Mouse (Mus musculus) C2C12 (cell line): Measurements from ENCODE around the gene Rbms3. TPM values are rescaled to one million over a fixed set of nuclear protein-coding genes. Genes with fewer than 3 reads are reported as not detected.

ENCODE experiments used
- H3K27me3 ChIP-seq: one replicate; pipeline ENCODE4 v1.6.1; 2011; ENCODE audit not compliant: control insufficient read depth, insufficient read depth, insufficient read length
- H3K36me3 ChIP-seq: one replicate; pipeline ENCODE4 v1.6.1; 2011; ENCODE audit not compliant: control insufficient read depth, insufficient read depth
- H3K4me3 ChIP-seq: one replicate; pipeline ENCODE4 v1.5.1; 2011; ENCODE audit warnings: mild to moderate bottlenecking, control low read depth; ENCODE audit not compliant: poor library complexity, insufficient read depth, severe bottlenecking
- H3K79me2 ChIP-seq: one replicate; pipeline ENCODE4 v1.6.1; 2011; ENCODE audit not compliant: control insufficient read depth, insufficient read depth
- H3K79me3 ChIP-seq: one replicate; pipeline ENCODE4 v1.6.1; 2011; ENCODE audit warnings: low read depth, control low read depth
- H3ac ChIP-seq: one replicate; pipeline ENCODE3; 2011; ENCODE audit warnings: low read depth; ENCODE audit not compliant: control insufficient read depth, insufficient read length
- CEBPB ChIP-seq: IDR thresholded peaks from one replicate; pipeline ENCODE4 v1.6.1; 2011; ENCODE audit warnings: low read depth, mild to moderate bottlenecking, control low read depth, moderate library complexity
- CTCF ChIP-seq: IDR thresholded peaks from one replicate; pipeline ENCODE4 v1.5.1; 2011; ENCODE audit not compliant: control insufficient read depth, insufficient read depth, insufficient read length
- FOSL1 ChIP-seq: IDR thresholded peaks from one replicate; pipeline ENCODE4 v1.8.0; 2011; ENCODE audit warnings: mild to moderate bottlenecking, low read length; ENCODE audit not compliant: poor library complexity, insufficient read depth, severe bottlenecking
- MAX ChIP-seq: IDR thresholded peaks from one replicate; pipeline ENCODE4 v1.6.1; 2011; ENCODE audit warnings: mild to moderate bottlenecking, control low read depth
- MYOD1 ChIP-seq: IDR thresholded peaks from one replicate; pipeline ENCODE4 v1.6.1; 2011; ENCODE audit warnings: low read depth; ENCODE audit not compliant: control insufficient read depth, insufficient read length
- MYOG ChIP-seq: IDR thresholded peaks from one replicate; pipeline ENCODE4 v1.6.1; 2011; ENCODE audit not compliant: control insufficient read depth, insufficient read length; ENCODE audit errors: extremely low read depth
- USF1 ChIP-seq: IDR thresholded peaks from one replicate; pipeline ENCODE4 v1.6.1; 2011; ENCODE audit warnings: low read depth, mild to moderate bottlenecking, control low read depth, moderate library complexity
- polyA plus RNA-seq: library from polyadenylated mRNA; unstranded; fragments of >200 nt; fragmentation: generic; extraction: Trizol; gene quantifications from one replicate; pipeline ENCODE4 v1.2.1, GENCODE M21; 2012; ENCODE audit warnings: missing spikeins

The Rbms3 gene
- polyA plus RNA-seq, 1 experiment: 2.7 TPM

GRCm38 (mm10) chr9:116566711-116567110, 1063.0 kb downstream of the Rbms3 start:
- TF ChIP-seq CEBPB (no peak), CTCF (no peak), FOSL1 (no peak), MAX (no peak), MYOG (no peak), MYOD1 (no peak), USF1 (no peak)
- no peak overlapping the region for H3ac ChIP-seq

DNA sequence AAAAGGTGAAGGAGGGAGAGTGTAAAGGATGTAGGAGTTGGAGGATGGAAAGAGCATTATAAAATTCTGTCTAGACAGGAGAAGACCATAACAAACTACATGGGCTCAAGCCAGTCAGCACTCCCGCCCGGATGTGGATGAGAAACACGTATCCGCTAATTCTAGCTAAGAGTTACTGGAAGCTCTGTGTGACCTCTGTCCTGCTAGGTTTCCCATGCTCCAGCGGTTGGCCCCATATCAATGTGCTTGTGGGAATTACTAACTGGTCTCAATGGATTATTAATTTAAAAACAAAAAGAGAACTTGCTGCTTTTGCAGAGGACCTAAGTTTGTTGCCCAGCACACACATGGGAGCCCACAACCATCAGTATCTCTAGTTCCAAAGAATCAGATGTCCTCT, 1071.9 kb downstream of the Rbms3 start:
- TF ChIP-seq USF1: no peak
- H3K79me3 ChIP-seq: no peaks in the 10 kb centered on the region
- H3K36me3 ChIP-seq: no peaks in the 10 kb centered on the region
- H3K79me2 ChIP-seq: no peaks in the 10 kb centered on the region
- H3ac ChIP-seq: no peak overlapping the region
- no peaks in the 10 kb centered on the region for H3K27me3 ChIP-seq
- H3K4me3 ChIP-seq: no peak overlapping the region

More at GRCm38 (mm10) chr9:116566711-116567110, 1063.0 kb downstream of the Rbms3 start:
- no peaks in the 10 kb centered on the region for H3K36me3 ChIP-seq
- H3K4me3 ChIP-seq: no peak overlapping the region
- H3K79me3 ChIP-seq: no peaks in the 10 kb centered on the region
- no peaks in the 10 kb centered on the region for H3K27me3 ChIP-seq
- no peaks in the 10 kb centered on the region for H3K79me2 ChIP-seq

DNA sequence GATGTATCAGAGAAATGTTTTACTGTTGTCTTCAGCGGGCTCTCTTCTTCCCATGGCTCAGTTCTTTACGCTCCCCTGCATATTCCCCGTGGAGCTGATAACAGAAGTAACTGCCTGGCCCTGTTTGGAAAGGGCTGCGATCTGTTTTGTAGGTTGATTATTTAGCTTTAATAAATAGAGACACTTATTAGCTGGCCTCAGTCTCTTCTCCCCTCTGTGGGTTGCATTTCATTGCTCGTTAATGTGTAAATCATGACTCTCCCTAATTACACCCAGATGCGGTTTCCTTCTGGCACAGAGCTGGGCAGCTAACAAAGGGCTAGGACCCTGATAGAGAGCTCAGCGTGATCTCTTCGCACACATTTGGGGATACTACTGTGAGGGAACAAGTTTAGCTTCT, 1073.1 kb downstream of the Rbms3 start:
- Histone ChIP-seq H3K27me3 (no peaks in the 10 kb centered on the region), H3K4me3 (no peak overlapping the region), H3K79me2 (no peaks in the 10 kb centered on the region), H3K79me3 (no peaks in the 10 kb centered on the region), H3ac (no peak overlapping the region), H3K36me3 (no peaks in the 10 kb centered on the region)
- TF ChIP-seq USF1 (no peak), MYOD1 (no peak), FOSL1 (no peak), CEBPB (no peak), CTCF (no peak), MYOG (no peak), MAX (no peak)

DNA sequence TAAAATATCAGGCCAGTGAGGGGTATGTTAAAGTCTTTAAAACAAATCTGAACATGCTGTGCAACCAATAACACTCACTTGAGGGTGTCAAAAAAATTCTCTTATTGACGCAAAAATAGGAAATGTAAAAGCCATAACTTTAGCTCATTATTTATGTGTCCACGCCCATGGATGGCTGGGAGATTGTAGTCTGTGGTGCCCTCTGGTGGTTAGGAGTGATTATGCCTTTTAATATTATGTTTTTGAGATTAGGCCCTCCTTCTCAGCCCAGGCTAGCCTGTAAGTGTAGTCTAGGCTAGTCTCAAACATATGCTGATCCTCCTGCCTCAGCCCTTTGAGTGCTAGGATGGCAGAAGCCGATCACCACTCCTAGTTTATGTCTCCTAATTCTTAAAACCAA, 1076.5 kb downstream of the Rbms3 start:
- TF ChIP-seq MYOG: no peak
- TF ChIP-seq FOSL1: no peak
- TF ChIP-seq CTCF: no peak
- no peak for TF ChIP-seq USF1
- TF ChIP-seq MYOD1: no peak
- no peak for TF ChIP-seq MAX
- TF ChIP-seq CEBPB: no peak
- no peak overlapping the region for H3ac ChIP-seq
- H3K79me2 ChIP-seq: no peaks in the 10 kb centered on the region
- no peaks in the 10 kb centered on the region for H3K79me3 ChIP-seq
- H3K36me3 ChIP-seq: no peaks in the 10 kb centered on the region
- no peak overlapping the region for H3K4me3 ChIP-seq
- no peaks in the 10 kb centered on the region for H3K27me3 ChIP-seq

GRCm38 (mm10) chr9:116546156-116546555, 1083.6 kb downstream of the Rbms3 start:
- H3K79me2 ChIP-seq: no peaks in the 10 kb centered on the region

GRCm38 (mm10) chr9:116542793-116543192, 1086.9 kb downstream of the Rbms3 start:
- no peak for TF ChIP-seq MYOG
- TF ChIP-seq USF1: no peak
- no peak for TF ChIP-seq MYOD1
- no peak for TF ChIP-seq CEBPB
- TF ChIP-seq FOSL1: no peak
- TF ChIP-seq CTCF: no peak
- TF ChIP-seq MAX: no peak
- H3ac ChIP-seq: no peak overlapping the region
- H3K4me3 ChIP-seq: no peak overlapping the region
- no peaks in the 10 kb centered on the region for H3K79me2 ChIP-seq
- H3K36me3 ChIP-seq: no peaks in the 10 kb centered on the region
- H3K79me3 ChIP-seq: no peaks in the 10 kb centered on the region
- no peaks in the 10 kb centered on the region for H3K27me3 ChIP-seq

More at GRCm38 (mm10) chr9:116546156-116546555, 1083.6 kb downstream of the Rbms3 start:
- Histone ChIP-seq H3K36me3 (no peaks in the 10 kb centered on the region), H3ac (no peak overlapping the region), H3K27me3 (no peaks in the 10 kb centered on the region), H3K4me3 (no peak overlapping the region), H3K79me3 (no peaks in the 10 kb centered on the region)
- TF ChIP-seq FOSL1 (no peak), MYOG (no peak), USF1 (no peak), CEBPB (no peak), MYOD1 (no peak), MAX (no peak), CTCF (no peak)
